Mouse (Mus musculus): ENCODE measurements at regions not wholly inside any gene's neighbourhood (a gene's known extent, or its start where the extent isn't known, plus 50 kb on each side); places are given as distances from the start of the nearest gene placed in this dataset.

- TF ChIP-seq CTCF (IDR thresholded peaks at IDR 0.05; ENCODE audit: extremely low read depth, insufficient read length, insufficient replicate concordance, low read depth, low read length) = no peak
- no peak for TF ChIP-seq POLR2A (IDR thresholded peaks at IDR 0.05; ENCODE audit: low read depth, low read length)
Observed at GRCm38 (mm10) chr9:30834908-30835307, 87.3 kb downstream of the Adamts15 start.
